Mouse (Mus musculus): ENCODE results near the gene Dpep3. TPM values are rescaled to one million over a fixed set of nuclear protein-coding genes. Genes with fewer than 3 reads are reported as not detected.
A peak's percentile ranks its signal among the peaks of the same experiment; 100 is the strongest.

The Dpep3 gene
- polyA plus RNA-seq, 1 experiment from 2014 or later = not detected

DNA sequence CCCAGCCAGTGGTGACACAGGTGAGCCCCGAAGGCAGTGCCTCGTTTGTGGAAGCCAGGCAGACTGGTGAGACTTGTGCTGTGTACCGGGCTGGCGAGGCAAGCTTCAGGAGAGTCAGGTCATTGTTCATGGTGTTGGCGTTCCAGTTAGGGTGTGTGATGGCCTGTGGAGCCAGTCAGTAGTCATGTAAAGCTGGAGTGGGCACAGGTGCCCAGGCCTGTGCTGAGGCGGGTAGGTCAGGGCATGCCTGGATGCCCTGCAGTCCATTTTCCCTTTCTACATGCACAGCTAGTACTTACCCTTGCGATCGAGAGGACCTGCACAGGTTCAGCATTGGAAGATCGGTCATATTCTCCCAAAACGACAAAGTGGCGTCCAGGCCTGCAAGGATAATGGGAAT is 46.7 kb downstream of the Dpep3 start:
- Histone ChIP-seq H3K27ac (no peak overlapping the region), H3K36me3 (ENCODE audit: poor library complexity, severe bottlenecking) (peaks cover 30% of the 10 kb centered on the region), H3K4me1 (peaks cover 20% of the 10 kb centered on the region), H3K4me2 (no peak overlapping the region), H3K9me3 (replicated peaks) (no peaks in the 10 kb centered on the region), H3K4me3 (no peak overlapping the region), H3K9ac (no peak overlapping the region), H3K27me3 (no peaks in the 10 kb centered on the region)
- ATAC-seq = no peak
- WGBS = 86% methylated on average over 11 of the region's 11 CpGs

- H3K36me3 ChIP-seq (ENCODE audit: poor library complexity, severe bottlenecking) = peaks cover 30% of the 10 kb centered on the region
- 100% methylated on average over 3 of the region's 3 CpGs for WGBS
- no peaks in the 10 kb centered on the region for H3K9me3 ChIP-seq (replicated peaks)
- no peak overlapping the region for H3K4me3 ChIP-seq
- no peak overlapping the region for H3K27ac ChIP-seq
- H3K4me2 ChIP-seq = no peak overlapping the region
- H3K9ac ChIP-seq = no peak overlapping the region
- peaks cover 15% of the 10 kb centered on the region for H3K4me1 ChIP-seq
- no peak for ATAC-seq
- H3K27me3 ChIP-seq = no peaks in the 10 kb centered on the region
Measured at GRCm38 (mm10) chr8:105931271-105931670, 48.0 kb downstream of the Dpep3 start.

DNA sequence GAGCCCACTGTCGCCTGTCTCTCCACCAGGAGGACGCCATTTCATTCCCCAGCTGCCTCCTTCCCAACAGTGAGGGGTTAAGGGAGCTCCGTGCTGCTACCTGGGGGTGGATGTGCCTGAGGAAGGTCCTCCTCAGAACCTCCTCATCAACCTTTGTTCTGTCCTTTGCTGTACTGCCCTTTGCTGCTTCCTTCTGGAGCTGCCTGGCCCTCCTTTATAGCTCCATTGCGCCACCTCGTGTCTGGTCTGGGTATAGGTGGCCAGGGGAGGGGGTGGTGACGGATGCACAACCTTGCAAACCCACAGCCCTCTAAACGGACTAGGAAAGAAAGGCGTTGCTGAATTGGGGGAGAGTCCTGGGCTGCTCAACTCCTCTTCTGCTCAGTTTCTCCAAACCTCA is 48.6 kb downstream of the Dpep3 start:
- peak overlapping the region; percentile 45 for H3K9ac ChIP-seq
- H3K36me3 ChIP-seq (ENCODE audit: poor library complexity, severe bottlenecking) = peaks cover 30% of the 10 kb centered on the region
- no peaks in the 10 kb centered on the region for H3K9me3 ChIP-seq (replicated peaks)
- peaks cover 9% of the 10 kb centered on the region for H3K4me1 ChIP-seq
- no peaks in the 10 kb centered on the region for H3K27me3 ChIP-seq
- WGBS = 12% methylated on average over 8 of the region's 8 CpGs
- H3K4me3 ChIP-seq = no peak overlapping the region
- H3K27ac ChIP-seq = peak overlapping the region; percentile 69
- ATAC-seq = peak; percentile 72
- H3K4me2 ChIP-seq = no peak overlapping the region

DNA sequence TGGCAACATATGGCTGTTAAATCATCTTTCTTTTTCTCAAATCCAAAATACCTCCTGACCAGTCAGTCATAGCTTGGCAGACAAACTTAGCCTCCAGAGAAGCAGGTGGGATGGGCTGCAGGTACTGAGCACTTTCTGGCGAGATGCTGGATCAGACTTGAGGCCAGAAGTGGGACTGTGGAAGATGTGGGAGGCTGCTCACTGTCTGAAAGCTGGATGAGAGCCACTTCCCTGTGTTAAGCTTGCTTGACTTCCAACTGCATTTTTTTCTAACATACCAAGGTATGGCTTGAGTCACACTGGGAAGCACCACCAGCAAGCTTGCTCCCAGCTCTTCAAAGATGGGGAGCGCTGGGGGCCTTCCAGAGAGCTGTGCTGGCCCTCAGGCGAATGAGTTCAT is 54.1 kb downstream of the Dpep3 start:
- Histone ChIP-seq H3K9me3 (replicated peaks) (no peaks in the 10 kb centered on the region), H3K4me1 (peaks cover 5% of the 10 kb centered on the region; the same call in 1 of the 2 replicates), H3K27ac (no peak overlapping the region), H3K4me3 (no peak overlapping the region), H3K4me2 (no peak overlapping the region), H3K27me3 (no peaks in the 10 kb centered on the region), H3K36me3 (ENCODE audit: poor library complexity, severe bottlenecking) (peaks cover 9% of the 10 kb centered on the region; the same call in 1 of the 2 replicates), H3K9ac (no peak overlapping the region)
- no peak for ATAC-seq
- 63% methylated on average over 3 of the region's 3 CpGs for WGBS

Small RNAs within 50 kb of the gene (microRNA-seq; reads per million reads assigned to microRNA genes)
- not detected for gene Mir7074

Other genes starting within 250 kb of the Dpep3 start
- 64.7 and 65.7 TPM in 2 replicates for gene Gfod2, start 220.8 kb downstream of the Dpep3 start, polyA plus RNA-seq (2015; fragmentation: Nextera tagmentation; extraction: Ambion mirVana)
- 14.2 and 14.7 TPM in 2 replicates for gene Ranbp10, start 152.1 kb downstream of the Dpep3 start, polyA plus RNA-seq (2015; fragmentation: Nextera tagmentation; extraction: Ambion mirVana)
- 0.43 and 1.00 TPM in 2 replicates for gene Tsnaxip1, start 151.7 kb downstream of the Dpep3 start, polyA plus RNA-seq (2015; fragmentation: Nextera tagmentation; extraction: Ambion mirVana)
- gene Cenpt, start 126.2 kb downstream of the Dpep3 start, polyA plus RNA-seq (2015; fragmentation: Nextera tagmentation; extraction: Ambion mirVana) = 68.8 and 71.4 TPM in 2 replicates
- 65.9 and 68.3 TPM in 2 replicates for gene Thap11, start 124.3 kb downstream of the Dpep3 start, polyA plus RNA-seq (2015; fragmentation: Nextera tagmentation; extraction: Ambion mirVana)
- gene Nutf2, start 118.8 kb downstream of the Dpep3 start, polyA plus RNA-seq (2015; fragmentation: Nextera tagmentation; extraction: Ambion mirVana) = 254 and 295 TPM in 2 replicates
- 46.4 and 56.9 TPM in 2 replicates for gene Edc4, start 98.5 kb downstream of the Dpep3 start, polyA plus RNA-seq (2015; fragmentation: Nextera tagmentation; extraction: Ambion mirVana)
- gene Nrn1l, start 85.9 kb downstream of the Dpep3 start, polyA plus RNA-seq (2015; fragmentation: Nextera tagmentation; extraction: Ambion mirVana) = 0.50 and 0.84 TPM in 2 replicates
- gene Pskh1, start 79.0 kb downstream of the Dpep3 start, polyA plus RNA-seq (2015; fragmentation: Nextera tagmentation; extraction: Ambion mirVana) = 12.8 and 14.4 TPM in 2 replicates
- 1.9 TPM in 2 replicates for gene Ctrl, start 45.6 kb downstream of the Dpep3 start, polyA plus RNA-seq (2015; fragmentation: Nextera tagmentation; extraction: Ambion mirVana)
- 29.0 and 29.1 TPM in 2 replicates for gene Psmb10, start 41.0 kb downstream of the Dpep3 start, polyA plus RNA-seq (2015; fragmentation: Nextera tagmentation; extraction: Ambion mirVana)
- 0.61 and 0.69 TPM in 2 replicates for gene Lcat, start 36.0 kb downstream of the Dpep3 start, polyA plus RNA-seq (2015; fragmentation: Nextera tagmentation; extraction: Ambion mirVana)
- gene Slc12a4, start 13.3 kb downstream of the Dpep3 start, polyA plus RNA-seq (2015; fragmentation: Nextera tagmentation; extraction: Ambion mirVana) = 6.3 and 7.1 TPM in 2 replicates
- gene Dus2, start 11.9 kb upstream of the Dpep3 start, polyA plus RNA-seq (2015; fragmentation: Nextera tagmentation; extraction: Ambion mirVana) = 19.0 and 20.6 TPM in 2 replicates
- not detected in 2 replicates for gene Dpep2nb, start 26.5 kb upstream of the Dpep3 start, polyA plus RNA-seq (2015; fragmentation: Nextera tagmentation; extraction: Ambion mirVana)
- 19.7 and 20.1 TPM in 2 replicates for gene Ddx28, start 32.5 kb upstream of the Dpep3 start, polyA plus RNA-seq (2015; fragmentation: Nextera tagmentation; extraction: Ambion mirVana)
- 5.2 TPM in 2 replicates for gene Nfatc3, start 79.4 kb upstream of the Dpep3 start, polyA plus RNA-seq (2015; fragmentation: Nextera tagmentation; extraction: Ambion mirVana)
- gene Esrp2, start 157.5 kb upstream of the Dpep3 start, polyA plus RNA-seq (2015; fragmentation: Nextera tagmentation; extraction: Ambion mirVana) = 0.16 and 0.23 TPM in 2 replicates
- 12.9 and 14.3 TPM in 2 replicates for gene Pla2g15, start 171.0 kb upstream of the Dpep3 start, polyA plus RNA-seq (2015; fragmentation: Nextera tagmentation; extraction: Ambion mirVana)
- gene Slc7a6, start 189.4 kb upstream of the Dpep3 start, polyA plus RNA-seq (2015; fragmentation: Nextera tagmentation; extraction: Ambion mirVana) = 77.2 and 77.9 TPM in 2 replicates
- gene Slc7a6os, start 231.5 kb upstream of the Dpep3 start, polyA plus RNA-seq (2015; fragmentation: Nextera tagmentation; extraction: Ambion mirVana) = 37.8 and 39.5 TPM in 2 replicates
- 50.4 and 57.8 TPM in 2 replicates for gene Prmt7, start 231.5 kb upstream of the Dpep3 start, polyA plus RNA-seq (2015; fragmentation: Nextera tagmentation; extraction: Ambion mirVana)